Mouse (Mus musculus) liver, adult 2 months (tissue): ENCODE data around the gene Gca. TPM values are rescaled to one million over a fixed set of nuclear protein-coding genes. Genes with fewer than 3 reads are reported as not detected.

Source experiments
- DNase-seq: peaks from one replicate; pipeline ENCODE4 v3.0.0-alpha.2; 2011; ENCODE audit warnings: low read depth, low spot score; ENCODE audit errors: extremely low read depth
- H3K27ac ChIP-seq: fragments of 200-500 bp; replicated peaks from 2 replicates; pipeline ENCODE4 v1.5.1; 2012; ENCODE audit warnings: low read depth, mild to moderate bottlenecking, control low read depth, inconsistent platforms, low read length; ENCODE audit not compliant: insufficient read depth
- H3K27me3 ChIP-seq: fragments of 200-500 bp; 2 replicates; pipeline ENCODE4 v1.6.1; 2012; ENCODE audit warnings: mild to moderate bottlenecking, moderate library complexity, low read length, inconsistent platforms; ENCODE audit not compliant: control insufficient read depth, insufficient read depth
- H3K36me3 ChIP-seq: fragments of 200-500 bp; 2 replicates; pipeline ENCODE4 v1.6.1; 2012; ENCODE audit warnings: low read length, inconsistent platforms; ENCODE audit not compliant: control insufficient read depth, insufficient read depth
- H3K4me1 ChIP-seq: fragments of 200-500 bp; 2 replicates; pipeline ENCODE4 v1.6.1; 2011; ENCODE audit warnings: low read length; ENCODE audit not compliant: control insufficient read depth, insufficient read depth
- H3K4me3 ChIP-seq: fragments of 200-500 bp; 2 replicates; pipeline ENCODE4 v1.5.1; 2011; ENCODE audit warnings: low read depth, mild to moderate bottlenecking, control low read depth, low read length, moderate library complexity; ENCODE audit not compliant: insufficient read depth
- H3K79me2 ChIP-seq: fragments of 200-500 bp; 2 replicates; pipeline ENCODE4 v1.6.1; 2012; ENCODE audit warnings: inconsistent platforms, mild to moderate bottlenecking, low read length, moderate library complexity; ENCODE audit not compliant: control insufficient read depth, insufficient read depth
- H3K9ac ChIP-seq: fragments of 200-500 bp; 2 replicates; pipeline ENCODE4 v1.6.1; 2012; ENCODE audit warnings: low read depth, mild to moderate bottlenecking, control low read depth, inconsistent platforms, low read length
- CTCF ChIP-seq: fragments of 200-500 bp; IDR thresholded peaks from 2 replicates; pipeline ENCODE4 v1.5.1; 2011; ENCODE audit warnings: low read depth, low read length, control low read depth
- POLR2A ChIP-seq: fragments of 200-500 bp; IDR thresholded peaks from 2 replicates; pipeline ENCODE4 v1.6.1; 2011; ENCODE audit warnings: low read length, control low read depth; ENCODE audit not compliant: insufficient read depth; ENCODE audit errors: extremely low read depth
- WGBS: fragments of 180-500 bp; shearing (Covaris S2); methylation state at CpG from one replicate; pipeline ENCODE4 v1.1.7; 2018; 5-methylcytosine and 5-hydroxymethylcytosine counted together
- polyA plus RNA-seq: library from polyadenylated mRNA; depleted of rRNA; stranded (reverse); fragments of >200 nt; gene quantifications from 2 replicates; pipeline ENCODE4 v1.2.3, GENCODE M21; 2012
- total RNA-seq: library from RNA; depleted of rRNA; stranded (reverse); fragments of >200 nt; gene quantifications from 2 replicates; pipeline ENCODE4 v1.2.3, GENCODE M21; 2014

Gene Gca
- total and polyA plus RNA-seq, 2 experiments: 4.0 to 4.9 TPM

DNA sequence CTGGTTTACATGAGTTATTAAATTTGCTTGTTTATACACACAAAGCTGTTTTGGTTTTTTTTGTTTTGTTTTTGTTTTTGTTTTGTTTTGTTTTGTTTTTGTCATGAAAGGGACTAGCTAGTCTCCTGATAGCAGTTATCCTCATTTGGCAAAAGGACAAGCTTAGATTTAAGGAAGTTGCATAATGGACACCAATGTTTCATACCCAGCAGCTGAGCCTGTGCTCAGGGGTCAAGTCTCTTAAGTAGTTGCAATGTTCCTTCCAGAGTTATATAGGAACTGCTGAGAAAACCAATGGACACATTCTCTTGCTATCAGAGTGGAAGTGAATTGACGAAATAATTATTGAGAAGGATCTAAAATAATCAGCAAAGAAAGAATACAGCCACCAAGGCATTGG, 8.0 kb upstream of the Gca start:
- WGBS: 78% methylated on average over 1 of the region's 1 CpGs
- no peaks in the 10 kb centered on the region for H3K79me2 ChIP-seq
- TF ChIP-seq POLR2A (no peak), CTCF (no peak)
- no peak overlapping the region for H3K27ac ChIP-seq
- no peaks in the 10 kb centered on the region for H3K36me3 ChIP-seq
- no peak overlapping the region for H3K9ac ChIP-seq
- no peaks in the 10 kb centered on the region for H3K27me3 ChIP-seq
- H3K4me1 ChIP-seq: peaks cover 5% of the 10 kb centered on the region; the same call in 1 of the 2 replicates
- no peak overlapping the region for H3K4me3 ChIP-seq
- DNase-seq: no peak

DNA sequence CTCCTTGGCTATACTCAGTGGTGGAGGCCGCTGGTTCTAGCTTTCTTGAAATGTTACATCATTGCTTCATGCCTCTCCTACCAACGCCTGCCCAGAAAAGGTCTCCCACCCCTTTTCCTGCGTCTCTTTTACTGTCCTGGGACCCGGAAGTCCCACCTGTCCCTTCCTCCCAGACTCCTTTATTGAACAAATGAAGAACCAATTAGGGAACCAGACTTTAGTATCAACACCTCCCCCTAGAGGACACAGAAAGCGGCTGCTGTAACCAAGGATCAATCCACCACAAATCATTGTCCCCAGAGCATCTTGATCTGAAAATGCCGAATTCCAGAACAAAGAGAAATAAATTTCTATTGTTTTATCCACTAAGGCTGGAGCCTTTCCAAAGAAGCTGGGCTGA, 3.5 kb upstream of the Gca start:
- Histone ChIP-seq H3K9ac (no peak overlapping the region), H3K4me1 (peaks cover 2% of the 10 kb centered on the region; the same call in 1 of the 2 replicates), H3K4me3 (no peak overlapping the region), H3K79me2 (no peaks in the 10 kb centered on the region; the same call in 1 of the 2 replicates), H3K27ac (no peak overlapping the region), H3K36me3 (no peaks in the 10 kb centered on the region), H3K27me3 (no peaks in the 10 kb centered on the region)
- TF ChIP-seq POLR2A (no peak), CTCF (no peak)
- WGBS: 53% methylated on average over 6 of the region's 6 CpGs
- no peak for DNase-seq

DNA sequence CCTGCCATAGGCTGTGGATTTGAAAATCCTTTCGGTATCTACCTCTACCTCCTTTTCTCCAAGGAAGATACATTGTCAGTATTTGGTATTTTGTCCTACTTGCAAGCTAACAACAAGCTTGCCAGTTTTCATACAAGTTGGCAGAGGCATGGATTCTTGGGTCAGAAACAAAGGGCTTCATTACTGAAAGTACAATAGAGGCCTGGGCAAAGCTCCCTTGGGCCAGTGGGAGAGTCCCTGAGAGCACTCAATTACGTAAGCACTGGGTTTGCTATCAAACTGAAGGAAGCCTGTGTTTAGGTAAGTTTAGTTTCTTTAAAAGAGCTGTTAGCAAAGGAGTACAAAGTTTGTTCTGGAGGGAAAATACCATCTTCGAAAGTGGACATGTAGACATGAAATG, 1.5 kb upstream of the Gca start:
- Histone ChIP-seq H3K4me1 (peaks cover 2% of the 10 kb centered on the region; the same call in 1 of the 2 replicates), H3K27me3 (no peaks in the 10 kb centered on the region), H3K36me3 (no peaks in the 10 kb centered on the region), H3K4me3 (no peak overlapping the region), H3K27ac (no peak overlapping the region), H3K79me2 (no peaks in the 10 kb centered on the region; the same call in 1 of the 2 replicates), H3K9ac (no peak overlapping the region)
- no peak for DNase-seq
- WGBS: 96% methylated on average over 3 of the region's 3 CpGs
- no peak for TF ChIP-seq CTCF
- no peak for TF ChIP-seq POLR2A

DNA sequence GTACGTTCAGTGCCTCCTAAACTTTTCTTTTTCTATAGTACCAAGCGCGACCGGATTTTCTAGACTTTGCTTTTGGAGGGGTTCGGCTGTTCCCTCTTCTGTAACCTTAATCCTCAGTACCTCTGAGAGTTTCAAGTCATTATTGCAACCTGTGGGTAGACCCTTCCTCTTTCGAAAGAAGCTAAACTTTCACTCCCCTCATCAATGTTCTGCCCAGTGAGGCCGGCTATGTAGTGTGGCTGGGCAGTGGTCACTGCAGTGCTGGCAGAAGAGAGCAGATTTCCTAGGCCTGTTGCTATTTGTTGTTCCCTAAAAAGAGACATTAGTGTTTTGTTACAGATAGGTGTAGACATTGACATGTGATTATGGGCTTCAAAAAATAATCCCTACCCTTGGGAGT, 754 bp downstream of the Gca start:
- no peak overlapping the region for H3K27ac ChIP-seq
- no peak overlapping the region; the same call in 1 of the 2 replicates for H3K9ac ChIP-seq
- 76% methylated on average over 7 of the region's 7 CpGs for WGBS
- TF ChIP-seq POLR2A (no peak), CTCF (no peak)
- no peaks in the 10 kb centered on the region; the same call in 1 of the 2 replicates for H3K79me2 ChIP-seq
- H3K36me3 ChIP-seq: 0 out of 2 replicates have a peak, but pooled peaks cover 3% of the 10 kb centered on the region
- no peak for DNase-seq
- H3K27me3 ChIP-seq: no peaks in the 10 kb centered on the region
- no peak overlapping the region for H3K4me3 ChIP-seq
- peaks cover 2% of the 10 kb centered on the region; the same call in 1 of the 2 replicates for H3K4me1 ChIP-seq

DNA sequence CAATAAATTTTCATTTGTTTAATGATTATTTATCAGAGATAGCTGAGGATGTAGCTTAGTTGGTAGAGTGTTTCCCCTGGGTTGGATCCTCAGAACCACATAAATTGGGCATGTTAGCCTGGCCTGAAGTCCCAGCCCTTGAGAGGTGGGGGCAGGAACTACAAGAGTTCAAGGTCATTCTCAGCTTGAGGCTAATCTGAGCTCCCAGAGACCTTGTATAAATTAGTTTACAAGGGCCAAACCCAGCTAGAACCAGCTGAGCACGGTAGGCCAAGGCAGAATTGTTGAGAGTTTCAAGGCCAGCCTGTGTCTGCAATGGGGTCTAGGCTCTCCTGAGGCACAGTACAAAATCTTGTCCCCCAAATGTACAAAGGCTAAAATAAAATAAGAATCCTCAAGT, 1.5 kb downstream of the Gca start:
- 58% methylated on average over 1 of the region's 1 CpGs for WGBS
- H3K36me3 ChIP-seq: 0 out of 2 replicates have a peak, but pooled peaks cover 3% of the 10 kb centered on the region
- H3K4me1 ChIP-seq: peaks cover 2% of the 10 kb centered on the region; the same call in 1 of the 2 replicates
- TF ChIP-seq CTCF: no peak
- DNase-seq: no peak
- no peak overlapping the region for H3K9ac ChIP-seq
- H3K27ac ChIP-seq: no peak overlapping the region
- no peak overlapping the region for H3K4me3 ChIP-seq
- no peaks in the 10 kb centered on the region; the same call in 1 of the 2 replicates for H3K79me2 ChIP-seq
- no peaks in the 10 kb centered on the region for H3K27me3 ChIP-seq

DNA sequence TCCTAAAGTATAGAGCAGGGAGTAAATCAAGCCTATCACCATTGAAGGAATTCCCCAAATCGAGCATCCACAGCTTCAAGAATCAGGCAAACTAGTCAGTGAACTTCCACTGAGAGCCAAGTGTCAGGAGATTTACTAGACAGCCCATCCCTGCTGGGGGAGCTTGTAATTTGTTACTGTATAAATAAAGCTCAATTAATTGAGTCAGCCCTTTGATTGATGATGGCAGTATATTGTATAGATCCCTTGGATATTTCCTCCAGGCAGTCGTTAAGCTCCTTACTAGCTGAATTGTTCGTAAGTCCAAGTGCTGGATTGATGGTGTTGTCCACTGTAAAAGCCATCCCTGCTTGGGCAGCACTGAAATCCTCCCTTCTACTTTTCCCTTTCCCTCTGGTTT, 5.8 kb downstream of the Gca start:
- Histone ChIP-seq H3K36me3 (0 out of 2 replicates have a peak, but pooled peaks cover 3% of the 10 kb centered on the region), H3K79me2 (no peaks in the 10 kb centered on the region; the same call in 1 of the 2 replicates), H3K27ac (no peak overlapping the region), H3K4me3 (no peak overlapping the region), H3K4me1 (peaks cover 1% of the 10 kb centered on the region; the same call in 1 of the 2 replicates), H3K27me3 (no peaks in the 10 kb centered on the region), H3K9ac (no peak overlapping the region)
- no peak for TF ChIP-seq CTCF
- no peak for TF ChIP-seq POLR2A
- no peak for DNase-seq
- 92% methylated on average over 3 of the region's 3 CpGs for whole genome bisulfite sequencing
